Mouse (Mus musculus) kidney, postnatal 36 days (tissue): Measurements from ENCODE around the gene Uchl3.

ENCODE experiments used
- DNase-seq, 2 experiments: peaks; one replicate each; pipeline ENCODE4 v3.0.0; 2021 to 2022; ENCODE audit warnings: mixed read lengths in 2 of 2

The Uchl3 gene

DNA sequence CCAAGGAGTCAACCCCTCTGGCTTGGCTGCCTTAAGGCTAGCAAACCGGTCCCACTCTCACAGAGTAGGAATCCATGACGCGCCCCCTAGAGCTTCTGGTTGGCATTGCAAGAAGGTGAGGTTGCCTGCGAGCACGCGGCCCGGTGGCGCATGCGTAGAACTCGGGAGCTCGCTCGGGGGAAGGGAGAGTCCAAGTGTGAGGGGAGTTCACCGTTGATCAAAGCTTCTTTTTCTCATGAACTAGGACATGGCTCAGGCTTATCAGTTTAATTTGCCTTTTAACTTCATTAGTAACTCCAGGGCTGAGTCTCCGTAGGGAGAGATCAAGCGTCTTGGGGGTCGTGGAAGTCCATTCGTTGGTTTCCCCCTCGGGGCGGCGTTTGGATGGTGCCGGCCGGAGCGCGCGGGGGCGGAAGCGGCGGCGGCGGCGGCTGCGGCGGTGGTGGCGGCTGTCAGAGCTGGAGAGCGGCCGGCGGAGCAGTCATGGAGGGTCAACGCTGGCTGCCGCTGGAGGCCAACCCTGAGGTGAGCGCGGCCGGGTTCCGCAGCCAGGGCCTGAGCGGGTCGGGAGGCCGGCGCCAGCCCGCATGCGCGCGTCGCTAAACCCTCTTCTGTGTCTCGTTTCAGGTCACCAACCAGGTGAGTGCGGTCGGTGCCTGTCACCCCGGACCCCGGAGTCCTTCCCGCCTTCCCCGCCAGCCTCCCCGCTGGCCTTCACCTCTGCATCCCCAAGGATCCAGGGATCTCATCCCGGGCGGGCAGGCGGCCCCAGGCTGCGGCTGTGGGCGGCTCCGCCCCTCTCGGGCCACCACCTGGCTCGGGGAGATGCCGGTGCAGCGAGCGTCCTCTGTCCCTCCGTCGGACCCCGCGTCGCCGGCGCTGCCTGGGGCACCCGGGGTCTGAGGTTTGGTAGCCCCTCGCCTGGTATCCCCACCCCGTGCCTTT lies at the start of gene Uchl3:
Gene Uchl3, plus strand, starts transcription at position 387 of the 945 bp plus-strand sequence.
- DNase-seq = peak; percentile 95 to 99

DNA sequence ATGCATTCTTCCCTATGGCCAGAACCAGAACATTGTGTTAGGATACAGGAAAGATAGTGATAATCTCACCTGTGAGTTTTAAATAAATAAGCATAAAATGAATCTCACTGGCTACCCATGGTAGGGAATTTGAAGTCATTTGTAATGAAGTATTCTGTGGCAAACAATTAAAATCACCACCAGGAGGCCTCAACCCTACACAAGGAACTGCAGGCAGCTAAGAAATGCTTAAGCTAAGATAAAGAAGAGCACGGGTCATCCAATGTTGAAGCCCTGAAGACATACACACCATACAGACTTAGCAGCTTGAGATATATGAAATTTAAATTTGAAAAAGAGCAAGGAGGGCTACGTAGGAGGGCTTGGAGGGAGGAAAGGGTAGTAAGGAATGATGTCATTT lies 47.9 kb upstream of the Uchl3 start:
- peak in 1 of 2 experiments; percentile 6 for DNase-seq

DNA sequence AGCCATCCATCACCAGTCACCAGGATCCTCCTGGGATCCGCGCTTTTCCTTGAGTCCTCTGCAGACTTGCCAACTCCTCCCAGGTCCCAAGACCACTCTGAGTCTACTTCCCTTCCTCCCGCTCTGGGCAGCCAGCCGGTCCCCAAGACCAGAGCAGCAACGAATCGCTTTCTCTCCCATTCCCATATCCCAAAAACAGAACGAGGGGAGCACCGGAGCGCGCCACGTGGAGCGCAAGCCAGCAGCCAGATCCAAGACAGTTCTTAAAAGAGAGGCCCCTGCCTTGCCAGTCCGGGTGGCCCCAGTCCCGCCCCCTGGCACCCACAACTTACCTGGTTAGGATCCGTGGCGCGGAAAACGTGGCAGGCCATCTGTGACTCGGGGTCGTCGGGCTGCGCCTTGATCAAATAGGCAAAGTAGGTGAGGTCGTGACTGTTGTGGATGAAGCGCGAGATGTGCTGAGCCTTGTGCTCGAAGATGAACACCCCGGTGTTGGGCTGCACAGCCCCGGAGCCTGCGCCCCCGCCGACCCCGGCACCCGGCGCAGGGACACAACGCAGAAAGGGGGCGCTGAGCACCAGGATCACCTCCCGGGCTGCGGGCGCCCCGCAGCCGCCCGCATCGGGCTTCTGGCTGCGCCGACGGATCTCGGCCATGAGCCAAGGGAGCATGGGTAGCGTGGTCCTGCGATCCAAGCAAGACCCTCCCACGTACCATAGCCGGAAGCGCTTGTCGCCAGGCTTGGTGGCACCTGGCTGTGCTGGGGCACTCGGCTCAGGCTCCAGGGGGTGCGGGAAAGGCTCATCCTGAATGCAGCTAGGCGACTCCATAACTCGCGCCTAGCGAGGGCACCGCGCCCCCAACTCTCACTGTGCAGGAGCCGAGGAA lies 45.9 kb upstream of the Uchl3 start:
- peak; percentile 15 to 51 for DNase-seq

DNA sequence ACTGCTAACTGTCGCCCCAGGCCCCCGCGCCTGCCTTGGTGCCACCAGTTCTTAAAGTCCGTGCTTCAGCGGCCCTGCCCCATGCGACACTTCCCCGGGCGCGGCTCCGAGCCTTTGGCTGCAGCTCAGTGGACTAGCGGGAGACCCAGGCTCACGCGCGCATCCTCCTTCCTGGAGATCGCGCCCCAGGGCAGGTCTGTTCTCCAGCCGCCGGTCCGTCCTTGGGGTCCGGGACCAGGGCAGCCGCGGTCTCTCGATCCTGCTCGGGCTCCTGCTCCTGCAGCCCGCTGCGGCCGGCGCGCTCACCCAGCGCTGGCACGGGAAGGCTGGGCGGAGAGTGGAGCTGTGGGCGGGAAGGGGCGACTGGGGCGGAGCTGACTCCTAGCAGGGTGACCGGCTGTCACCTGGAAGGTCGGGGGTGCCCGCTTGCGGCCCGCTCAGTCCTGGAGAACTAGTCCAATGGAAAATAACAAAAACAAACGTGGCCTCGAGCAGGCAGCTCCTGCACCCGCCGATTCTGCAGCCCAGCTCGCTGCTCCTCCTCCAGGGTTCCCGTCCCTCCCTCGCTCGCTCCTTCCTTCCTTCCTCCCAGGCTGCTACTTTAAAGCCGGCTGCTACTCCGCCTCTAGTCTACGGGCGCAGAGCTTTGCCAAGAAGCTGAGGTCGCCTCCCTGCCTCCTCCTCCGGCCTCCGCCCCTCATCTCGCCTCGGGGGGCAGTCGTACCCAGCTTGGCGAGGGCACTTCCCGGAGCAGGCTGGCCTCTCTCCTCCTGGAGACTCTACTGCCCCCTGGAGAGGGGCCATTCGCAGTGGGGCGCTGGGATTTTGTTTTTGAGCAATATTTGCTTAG lies 45.0 kb upstream of the Uchl3 start, which contains the start of gene Tbc1d4:
Gene Tbc1d4, minus strand, starts transcription at position 673 of the 850 bp plus-strand sequence.
- peak; percentile 90 to 91 for DNase-seq

DNA sequence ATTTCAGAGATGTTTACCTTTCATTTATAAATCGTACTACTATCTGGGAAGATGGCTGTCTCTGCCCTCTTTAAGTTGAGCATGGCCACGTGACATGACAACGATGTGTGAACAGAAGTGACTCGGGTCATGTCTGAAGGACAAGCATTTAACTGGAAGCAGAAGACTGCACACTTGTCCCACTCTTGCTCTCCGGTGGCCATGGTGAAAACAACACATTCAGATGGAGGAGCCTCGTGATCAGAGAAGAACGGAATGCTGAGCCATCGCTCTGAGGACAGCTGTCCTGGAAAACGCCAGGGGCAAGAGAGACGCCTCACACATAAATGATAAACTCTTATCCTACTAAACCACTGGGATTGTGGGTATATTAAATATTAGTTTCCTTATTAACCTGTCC lies 43.1 kb upstream of the Uchl3 start:
- no peak for DNase-seq

DNA sequence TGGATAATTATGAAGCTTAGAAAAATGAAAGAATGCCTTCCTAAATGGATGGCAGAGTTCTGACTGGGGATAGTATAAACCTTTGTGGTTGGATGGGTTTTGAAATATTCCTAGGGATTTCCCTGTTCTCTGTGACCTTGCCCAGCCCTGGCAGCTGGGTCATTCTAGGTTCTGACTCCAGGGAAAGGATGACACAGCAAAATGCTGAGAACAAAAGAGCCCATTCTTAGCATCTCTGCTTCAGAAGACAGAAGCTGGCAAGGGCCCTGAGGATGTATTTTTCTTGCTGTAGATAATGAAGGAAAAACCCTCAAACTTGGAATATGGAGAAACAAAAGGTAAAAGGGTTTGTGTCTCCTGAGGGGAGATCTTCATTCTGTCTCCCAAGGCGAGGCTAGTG lies 40.6 kb upstream of the Uchl3 start:
- DNase-seq = no peak

DNA sequence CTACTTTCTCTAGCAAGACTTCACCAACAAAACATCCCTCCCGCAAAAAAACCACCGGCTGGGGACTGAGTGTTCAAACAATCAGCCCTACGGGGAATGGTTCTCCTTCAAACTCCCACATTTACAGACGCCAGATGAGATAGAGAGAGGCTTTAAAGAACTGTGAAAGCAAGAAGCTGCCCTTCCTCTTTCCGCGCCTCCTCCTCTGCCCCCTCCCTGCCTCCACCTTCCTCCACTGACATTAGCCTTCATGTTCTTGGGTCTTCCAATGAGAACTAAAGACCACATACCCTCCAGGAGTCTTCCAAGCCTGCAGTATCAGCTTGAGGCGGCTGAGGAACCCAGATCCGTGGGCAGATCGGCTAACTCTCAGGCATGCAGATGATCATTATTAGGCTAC lies 37.6 kb upstream of the Uchl3 start:
- DNase-seq = no peak

DNA sequence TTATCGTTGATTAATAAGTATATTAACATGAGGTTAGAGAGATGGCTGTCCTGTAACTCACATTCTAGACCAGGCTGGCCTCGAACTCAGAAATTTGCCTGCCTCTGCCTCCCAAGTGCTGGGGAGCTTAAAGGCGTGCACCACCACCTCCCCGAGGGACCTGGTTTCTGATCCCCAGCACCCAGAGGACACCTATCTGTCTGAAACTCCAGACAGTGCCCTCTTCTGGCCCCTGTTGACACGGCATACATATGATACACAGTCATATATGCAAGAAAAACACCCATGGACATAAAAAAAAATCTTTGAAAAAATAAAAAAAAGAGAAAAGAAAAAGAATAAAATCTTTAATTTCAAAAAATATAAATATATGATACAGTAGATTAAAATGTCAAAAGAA lies 36.1 kb upstream of the Uchl3 start:
- no peak for DNase-seq

DNA sequence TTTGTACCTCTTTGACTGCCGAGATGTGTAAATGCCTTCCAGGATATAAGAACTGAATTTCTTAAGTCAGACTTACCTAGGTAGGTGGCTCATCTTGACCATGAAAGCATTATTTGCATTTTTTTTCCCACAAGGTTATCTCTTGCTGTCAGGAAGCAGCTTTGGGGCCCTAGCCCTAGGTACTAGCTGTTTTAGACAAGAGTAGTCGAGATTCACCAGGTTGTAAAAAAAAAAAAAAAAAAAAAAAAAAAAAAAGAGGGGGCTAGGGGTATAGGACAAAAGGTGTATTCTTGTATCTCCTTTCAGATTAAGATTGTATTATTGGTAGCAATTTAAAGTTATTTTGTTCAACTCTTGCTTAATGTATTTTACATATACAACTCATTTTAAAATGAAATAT lies 23.2 kb upstream of the Uchl3 start:
- DNase-seq = no peak

DNA sequence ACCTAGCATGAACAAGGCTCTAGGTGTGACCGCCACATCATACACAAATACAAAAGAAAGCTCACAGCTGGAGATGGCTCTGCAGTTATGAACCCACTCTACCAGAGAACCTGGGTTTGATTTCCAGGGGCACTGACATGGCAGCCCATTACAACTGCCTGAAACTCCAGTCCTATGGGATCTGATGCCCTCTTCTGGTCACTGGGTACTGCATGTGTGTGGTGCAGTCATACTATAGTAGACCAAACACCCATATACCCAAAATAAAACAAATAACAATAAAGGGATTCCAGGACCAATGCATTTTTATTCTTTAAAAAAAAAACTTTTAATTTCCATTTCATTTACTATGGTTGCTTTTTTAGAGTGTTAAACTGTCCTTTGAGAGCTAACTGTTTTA lies 18.0 kb upstream of the Uchl3 start:
- DNase-seq = peak in 1 of 2 experiments; percentile 17

DNA sequence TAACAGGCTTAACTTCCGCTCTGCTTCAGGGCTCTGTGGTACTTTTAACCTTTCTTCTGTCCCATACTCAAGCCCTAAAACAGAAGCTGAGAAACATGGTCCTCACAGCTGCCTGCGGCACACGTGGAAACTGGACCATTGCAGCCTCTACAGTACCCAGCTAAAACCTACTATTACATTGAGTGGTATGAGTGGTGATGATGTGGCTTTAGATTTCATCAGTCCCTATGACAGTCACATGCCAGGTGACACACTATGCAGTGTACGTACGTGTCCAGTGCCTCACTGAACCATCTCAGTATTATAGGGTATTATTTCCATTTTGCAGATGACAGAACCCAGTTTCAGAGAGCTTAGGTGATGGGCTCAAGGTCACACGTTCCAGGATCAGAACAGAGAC lies 16.4 kb upstream of the Uchl3 start:
- no peak for DNase-seq

DNA sequence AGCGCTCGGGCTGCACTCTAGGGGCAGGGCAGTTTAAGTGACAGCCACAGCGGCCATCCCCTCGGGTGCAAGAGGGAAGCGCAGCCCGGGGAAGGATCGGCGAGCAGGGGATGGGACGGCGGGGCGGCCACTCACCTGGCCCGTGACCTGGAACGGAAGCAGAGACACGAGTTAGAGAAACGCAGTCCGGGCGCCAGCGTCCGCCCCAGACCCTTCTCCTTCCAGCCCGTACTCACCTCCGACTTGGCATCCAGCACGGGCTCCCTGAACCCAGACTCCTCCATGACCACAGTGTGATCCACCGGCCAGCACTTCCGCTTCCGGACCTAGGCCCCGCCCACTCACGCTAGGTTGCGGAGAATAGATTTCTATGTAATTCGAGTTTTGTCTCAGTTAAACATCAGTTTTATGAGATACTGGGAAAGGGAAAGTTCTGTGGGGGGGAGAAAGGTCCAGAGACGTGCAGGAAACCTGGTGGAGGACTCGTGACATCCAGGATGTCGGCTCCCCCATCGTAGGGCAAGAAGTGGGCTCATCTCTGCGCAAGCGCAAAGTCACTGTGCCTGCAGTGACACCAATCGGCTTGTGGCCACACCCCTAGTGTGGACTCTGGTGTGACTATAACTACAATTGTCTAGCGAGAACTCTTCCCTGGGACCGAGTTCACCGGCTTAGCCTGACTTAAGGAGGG lies 13.5 kb upstream of the Uchl3 start, which contains the start of gene Commd6:
Gene Commd6, minus strand, starts transcription at position 534 of the 691 bp plus-strand sequence.
- peak; percentile 95 to 96 for DNase-seq

DNA sequence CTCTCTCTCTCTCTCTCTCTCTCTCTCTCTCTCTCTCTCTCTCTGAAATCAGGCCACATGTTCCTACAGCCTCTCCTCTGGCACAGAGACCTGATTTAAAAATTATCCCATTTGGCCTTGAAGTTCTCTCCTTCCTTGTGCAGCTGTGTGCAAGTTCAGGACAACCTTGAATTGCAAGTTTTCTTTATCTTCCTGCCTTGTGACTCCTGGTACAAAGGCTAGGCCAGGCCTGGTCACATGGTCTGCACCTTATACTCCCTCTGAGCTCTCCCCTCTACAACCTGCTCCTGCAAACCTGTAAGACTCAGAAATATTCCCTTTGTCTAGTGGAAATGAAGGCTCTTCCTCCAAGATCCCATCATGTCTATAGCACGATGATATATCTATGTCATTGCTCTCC lies 8.8 kb upstream of the Uchl3 start:
- no peak for DNase-seq

DNA sequence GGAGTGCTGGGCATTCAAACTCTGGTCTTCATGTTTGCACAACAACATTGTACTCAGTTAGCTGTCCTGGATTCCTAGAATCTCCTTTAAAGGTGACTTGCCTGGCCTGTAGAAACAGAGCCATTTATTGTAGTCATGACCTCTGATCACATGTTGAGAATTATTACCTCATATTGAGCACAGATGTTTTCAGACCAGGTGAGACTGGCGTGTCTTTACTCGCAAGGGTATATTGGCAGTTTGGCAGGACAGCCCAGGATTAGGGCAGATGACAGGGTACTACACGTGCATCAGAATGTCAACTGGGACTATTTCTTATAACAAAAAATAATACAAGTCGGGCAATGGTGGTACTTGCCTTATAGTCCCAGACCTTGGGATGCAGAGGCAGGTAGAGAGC lies 3.2 kb upstream of the Uchl3 start:
- no peak for DNase-seq

DNA sequence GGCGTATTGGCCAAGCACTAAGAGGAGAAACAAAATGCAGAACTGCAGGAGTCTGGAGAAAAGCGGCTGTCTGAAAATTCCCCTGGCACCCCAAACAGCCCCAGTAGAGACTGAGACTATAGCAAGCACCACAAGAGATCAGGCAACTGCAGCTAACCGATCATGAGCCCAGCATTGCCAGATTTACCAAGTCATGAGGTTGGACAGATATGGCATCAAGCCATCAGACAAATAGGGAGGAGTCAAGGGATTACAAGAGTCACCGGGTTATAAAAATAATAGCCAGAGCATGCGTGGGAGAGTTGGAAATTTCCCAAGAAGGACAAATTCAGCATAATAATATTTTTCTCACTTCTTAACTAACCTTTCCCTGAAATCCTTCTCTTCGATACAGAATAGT lies 1.2 kb upstream of the Uchl3 start:
- DNase-seq = no peak

DNA sequence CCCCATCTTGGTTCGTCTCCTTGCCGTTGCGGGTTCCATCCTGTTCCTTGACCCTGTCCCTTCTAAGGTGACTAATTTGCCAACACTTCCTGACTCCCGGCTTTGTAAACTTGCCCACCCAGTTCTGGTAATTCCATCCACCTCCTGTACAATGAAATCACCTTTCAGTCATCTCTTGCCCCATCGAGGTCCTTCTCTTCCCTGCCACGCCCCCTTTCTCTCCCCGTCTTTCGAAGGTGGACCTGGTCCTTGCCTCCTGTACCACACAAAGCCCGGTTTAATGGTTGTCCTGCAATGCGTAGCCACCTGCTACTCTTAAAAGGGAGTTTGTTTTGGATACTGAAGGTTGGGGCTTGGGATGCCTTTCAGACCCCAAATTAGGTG lies 751 bp downstream of the Uchl3 start:
- peak in 1 of 2 experiments; percentile 27 for DNase-seq

DNA sequence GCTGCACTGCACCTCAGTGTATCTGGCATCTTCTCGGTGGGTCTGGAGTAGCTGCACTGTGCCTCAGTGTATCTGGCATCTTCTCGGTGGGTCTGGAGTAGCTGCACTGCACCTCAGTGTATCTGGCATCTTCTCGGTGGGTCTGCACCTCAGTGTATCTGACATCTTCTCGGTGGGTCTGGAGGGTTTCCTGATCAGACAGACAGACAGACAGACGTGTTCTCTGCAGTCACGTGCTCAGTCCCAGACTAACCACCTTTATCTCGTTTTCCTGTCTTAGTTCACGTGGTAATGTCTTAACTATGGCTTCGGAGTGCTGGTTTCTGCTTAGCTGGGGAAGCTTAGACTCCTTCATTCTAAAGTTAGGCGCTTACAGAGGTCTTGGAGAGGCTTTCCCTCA lies 2.5 kb downstream of the Uchl3 start:
- no peak for DNase-seq

DNA sequence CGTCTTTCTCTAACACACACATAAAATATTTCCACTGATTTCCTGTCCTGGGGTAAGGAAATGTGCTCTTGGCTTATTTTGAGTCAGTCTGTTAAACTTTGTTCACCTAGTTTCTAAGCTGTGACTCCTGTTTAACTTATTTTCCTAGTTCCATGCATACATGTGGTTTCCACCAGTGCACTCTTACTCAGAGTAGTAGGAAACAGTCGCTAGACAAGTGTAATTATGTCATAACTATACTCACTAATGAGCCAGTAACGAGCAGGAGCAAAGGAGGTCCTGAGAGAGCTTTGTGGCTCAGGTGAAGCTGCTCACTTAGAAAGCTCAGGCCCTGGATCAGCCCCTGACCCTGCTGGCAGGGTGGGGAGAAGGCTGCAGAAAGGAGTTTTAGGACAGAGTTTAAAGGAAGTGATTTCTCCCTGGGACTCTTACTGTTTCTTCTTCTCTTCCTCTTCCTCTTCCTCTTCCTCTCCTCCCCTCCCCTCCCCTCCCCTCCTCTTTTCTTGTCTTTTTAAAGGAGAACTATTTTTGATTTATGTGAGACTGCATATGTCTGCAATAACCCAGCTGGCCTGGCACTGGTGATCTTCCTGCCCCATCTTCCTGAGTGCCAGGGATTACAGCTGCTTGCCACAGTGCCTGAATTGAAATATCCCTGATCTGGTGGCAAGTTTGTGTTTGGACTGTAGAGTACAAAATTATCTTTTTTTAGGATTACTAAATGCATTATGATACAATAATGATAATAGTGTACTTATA lies 8.1 kb downstream of the Uchl3 start:
- no peak for DNase-seq

DNA sequence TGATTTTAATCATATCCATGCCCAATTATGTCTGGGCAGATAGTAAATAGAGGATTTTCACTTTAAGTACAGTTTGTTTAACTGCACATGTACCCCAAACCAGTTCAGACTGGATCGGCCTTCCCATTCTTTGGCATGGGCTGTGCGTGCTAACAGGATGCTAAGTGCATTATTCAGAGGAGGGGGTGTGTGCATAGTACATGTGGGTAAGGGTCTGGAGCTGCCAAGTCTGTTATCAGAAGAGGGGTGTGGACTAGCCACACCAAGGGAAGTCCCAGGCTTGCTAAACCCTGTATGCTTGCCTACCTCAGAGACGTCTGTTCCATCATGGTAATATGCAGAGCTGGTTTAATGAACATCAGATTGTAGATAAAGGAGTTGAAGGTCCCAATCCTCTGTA lies 10.5 kb downstream of the Uchl3 start:
- DNase-seq = no peak

DNA sequence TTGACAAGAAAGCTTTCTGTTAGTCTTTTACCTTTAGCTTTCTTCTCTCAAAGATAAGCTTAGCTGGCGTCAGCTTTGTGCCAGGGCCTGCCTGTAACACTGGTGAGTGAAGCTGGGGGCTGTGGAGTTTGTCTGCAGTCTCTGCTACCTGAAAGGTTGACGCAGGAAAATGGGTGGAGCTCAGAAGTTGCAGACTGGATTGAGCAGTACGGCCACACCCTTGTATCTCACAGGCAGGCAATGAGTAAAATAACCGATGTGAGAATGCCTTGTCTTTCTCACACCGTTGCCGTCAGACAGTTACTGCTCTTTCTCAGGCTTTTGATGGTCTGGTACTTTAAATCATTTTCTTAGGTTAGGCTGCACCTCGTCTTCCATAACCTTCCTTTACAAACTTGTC lies 12.3 kb downstream of the Uchl3 start:
- no peak for DNase-seq

DNA sequence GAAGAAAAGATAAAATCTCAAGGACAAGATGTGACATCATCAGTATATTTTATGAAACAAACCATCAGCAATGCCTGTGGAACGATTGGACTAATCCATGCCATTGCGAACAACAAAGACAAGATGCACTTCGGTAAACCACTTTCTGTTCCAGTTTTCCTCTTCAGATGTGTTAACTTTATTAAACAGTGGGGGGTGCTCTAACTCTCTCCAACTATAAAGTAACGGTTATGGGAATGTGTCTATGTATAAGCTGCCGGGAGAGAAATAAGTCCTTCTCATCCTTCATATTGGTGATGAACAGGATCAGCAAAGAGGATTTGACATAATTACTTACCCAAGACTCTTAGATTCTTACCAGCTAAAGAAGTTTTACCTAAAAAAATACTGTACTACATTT lies 12.8 kb downstream of the Uchl3 start:
- no peak for DNase-seq
